Mouse (Mus musculus) bone marrow macrophage, adult 2 months (primary cell): ENCODE measurements around the gene Rpl36a. TPM values are rescaled to one million over a fixed set of nuclear protein-coding genes. Genes with fewer than 3 reads are reported as not detected.

Source experiments
- H3K27ac ChIP-seq: 2 replicates; pipeline ENCODE4 v1.5.1; 2012; ENCODE audit warnings: low read depth, low read length; ENCODE audit not compliant: insufficient read depth
- H3K4me1 ChIP-seq: 2 replicates; pipeline ENCODE4 v1.6.1; 2012; ENCODE audit warnings: low read length; ENCODE audit not compliant: control insufficient read depth, insufficient read depth
- H3K4me3 ChIP-seq: 2 replicates; pipeline ENCODE4 v1.5.1; 2012; ENCODE audit warnings: mild to moderate bottlenecking, low read length, moderate library complexity; ENCODE audit not compliant: insufficient read depth
- CTCF ChIP-seq: IDR thresholded peaks from 2 replicates; pipeline ENCODE4 v1.5.1; 2012; ENCODE audit warnings: low read depth, mild to moderate bottlenecking, low read length, moderate library complexity
- POLR2A ChIP-seq: IDR thresholded peaks from 2 replicates; pipeline ENCODE4 v1.6.1; 2012; ENCODE audit warnings: mild to moderate bottlenecking, low read depth, low read length, borderline replicate concordance
- polyA plus RNA-seq: library from polyadenylated mRNA; stranded (reverse); fragments of >200 nt; gene quantifications from 2 replicates; pipeline ENCODE4 v1.2.4, GENCODE M21; 2012; ENCODE audit not compliant: missing spikeins, insufficient read depth, insufficient read length

The Rpl36a gene
- polyA plus RNA-seq, 1 experiment, result 520 TPM

DNA sequence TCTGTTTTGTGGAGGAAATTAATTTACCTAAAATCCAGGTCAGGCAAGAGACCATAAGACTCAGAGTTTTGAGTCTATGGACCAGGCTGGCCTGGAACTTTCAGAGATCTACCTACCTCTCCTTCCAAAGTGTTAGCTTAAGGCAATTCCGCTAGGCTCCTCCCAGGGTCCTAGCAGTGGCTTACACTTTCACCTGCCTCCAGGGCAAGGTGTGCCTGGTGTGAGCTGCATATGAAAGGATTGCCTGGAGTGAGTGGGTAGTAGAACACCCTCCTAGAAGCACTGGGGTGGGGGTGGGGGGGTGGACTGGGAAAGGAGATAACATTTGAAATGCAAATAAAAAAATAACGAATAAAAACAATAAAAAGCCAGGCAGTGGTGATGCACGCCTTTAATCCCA, 36.2 kb downstream of the Rpl36a start:
- TF ChIP-seq POLR2A (no peak), CTCF (no peak)
- Histone ChIP-seq H3K27ac (no peak overlapping the region), H3K4me3 (no peak overlapping the region), H3K4me1 (no peaks in the 10 kb centered on the region)

DNA sequence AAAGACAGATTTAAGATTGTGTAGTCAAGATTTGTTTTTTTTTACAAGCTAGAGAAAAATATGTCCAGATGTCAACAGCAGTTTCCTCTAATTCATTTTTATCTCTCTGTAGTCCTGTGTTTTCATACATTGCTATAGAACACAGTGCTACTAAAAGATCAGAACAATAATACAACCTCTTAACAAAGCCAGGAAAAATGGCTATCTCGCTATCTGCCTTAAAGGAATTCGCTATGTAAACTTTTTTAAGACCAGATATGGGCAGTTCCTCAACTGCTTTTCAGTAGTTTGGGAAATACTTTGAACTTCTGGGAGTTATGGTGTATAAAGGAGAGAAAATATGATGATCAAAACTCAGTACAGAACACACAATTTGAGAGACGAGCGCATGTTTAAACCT, 37.9 kb downstream of the Rpl36a start:
- H3K4me3 ChIP-seq, result no peak overlapping the region
- TF ChIP-seq CTCF (no peak), POLR2A (no peak)
- H3K27ac ChIP-seq, result no peak overlapping the region
- H3K4me1 ChIP-seq, result no peaks in the 10 kb centered on the region

DNA sequence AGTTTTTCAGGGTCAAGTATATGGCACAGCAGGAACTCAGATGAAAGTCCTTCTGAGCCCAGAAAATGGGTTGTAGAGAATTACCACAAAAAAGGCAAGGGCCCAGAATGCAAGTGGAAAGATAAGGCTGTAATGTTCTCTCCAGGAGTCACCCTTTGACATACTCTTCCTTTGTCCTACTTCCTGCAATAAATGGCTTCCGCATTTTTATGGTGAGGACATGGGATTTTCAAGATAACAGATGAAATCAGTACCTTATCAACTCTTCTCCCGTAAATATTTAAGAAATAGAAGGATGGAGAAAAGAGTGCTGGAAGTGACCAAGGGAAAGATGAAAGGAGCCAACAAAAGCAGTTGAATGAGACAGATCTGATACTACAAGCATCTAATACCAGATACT, 42.7 kb downstream of the Rpl36a start:
- TF ChIP-seq POLR2A, result no peak
- no peak for TF ChIP-seq CTCF
- Histone ChIP-seq H3K4me1 (no peaks in the 10 kb centered on the region; the same call in 1 of the 2 replicates), H3K27ac (no peak overlapping the region), H3K4me3 (no peak overlapping the region)

DNA sequence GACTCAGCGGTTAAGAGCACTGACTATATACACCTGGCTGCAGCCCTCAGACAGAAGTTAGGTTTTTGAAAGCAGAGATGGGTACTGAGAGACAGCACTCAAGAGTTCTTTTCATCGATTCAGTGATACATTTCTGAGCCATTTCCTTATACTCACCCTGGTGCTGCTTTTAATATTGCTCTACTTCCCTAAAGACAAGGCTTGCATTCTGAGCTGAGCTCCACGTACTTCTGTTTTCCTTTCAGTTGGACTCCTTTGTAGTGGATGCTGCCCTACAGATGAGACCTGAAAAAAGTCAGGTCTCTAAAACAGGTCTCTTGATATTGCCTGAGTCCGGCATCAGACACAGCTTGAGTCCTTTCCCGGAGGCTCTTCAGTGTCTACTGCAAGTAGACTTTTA, 47.3 kb downstream of the Rpl36a start:
- TF ChIP-seq CTCF (no peak), POLR2A (no peak)

DNA sequence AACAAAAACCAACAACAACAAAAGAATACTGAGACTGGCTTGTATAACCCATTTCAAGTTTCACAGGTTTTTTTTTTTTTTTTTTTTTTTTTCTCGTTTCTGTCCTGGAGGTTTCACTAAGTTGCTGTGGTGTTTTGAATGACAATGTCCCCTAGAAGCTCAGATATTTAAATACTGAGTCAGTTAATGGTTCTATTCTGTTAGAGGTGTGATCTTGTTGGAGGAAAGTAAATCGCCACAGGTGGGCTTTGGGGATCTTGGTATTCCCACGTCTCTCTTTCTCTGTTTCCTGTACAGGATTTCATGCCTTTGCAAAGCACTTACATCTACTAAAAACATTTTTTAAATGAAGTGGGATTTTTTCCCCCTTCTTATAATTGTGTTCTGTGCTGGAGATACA, 49.7 kb downstream of the Rpl36a start:
- Histone ChIP-seq H3K27ac (no peak overlapping the region), H3K4me3 (no peak overlapping the region), H3K4me1 (peaks cover 2% of the 10 kb centered on the region; the same call in 1 of the 2 replicates)
- no peak for TF ChIP-seq CTCF
- no peak for TF ChIP-seq POLR2A

More for the DNA sequence above, 47.3 kb downstream of the Rpl36a start:
- H3K27ac ChIP-seq, result no peak overlapping the region
- peaks cover 2% of the 10 kb centered on the region; the same call in 1 of the 2 replicates for H3K4me1 ChIP-seq
- H3K4me3 ChIP-seq, result no peak overlapping the region

DNA sequence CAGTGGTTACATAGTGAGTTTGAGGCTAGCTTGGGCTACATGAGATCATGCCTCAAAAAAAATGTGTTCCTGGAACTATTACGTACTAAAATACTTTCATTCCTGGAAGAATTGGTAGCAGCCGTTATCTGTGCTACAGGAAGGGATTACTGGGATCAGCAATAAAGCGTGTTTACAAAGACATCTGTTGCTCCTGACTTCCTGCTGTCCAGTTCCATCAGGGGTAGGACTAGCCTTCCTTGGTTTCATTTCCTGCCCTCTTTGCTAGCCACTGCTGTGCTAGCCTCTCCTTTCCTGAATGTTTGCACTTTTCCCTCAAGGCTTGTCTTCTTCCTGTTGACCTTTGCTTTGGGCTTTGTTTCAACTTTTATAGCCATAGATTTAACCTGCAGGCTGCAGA, 50.4 kb downstream of the Rpl36a start:
- Histone ChIP-seq H3K27ac (no peak overlapping the region), H3K4me3 (no peak overlapping the region), H3K4me1 (peaks cover 2% of the 10 kb centered on the region; the same call in 1 of the 2 replicates)
- TF ChIP-seq CTCF (no peak), POLR2A (no peak)

Other genes with a start within 250 kb of the Rpl36a start
- 0.15 and 0.23 TPM in 2 replicates for gene Drp2, start 181.1 kb upstream of the Rpl36a start, polyA plus RNA-seq
- gene Taf7l, start 109.2 kb upstream of the Rpl36a start, polyA plus RNA-seq, result not detected in 2 replicates
- gene Timm8a1, start 43.8 kb upstream of the Rpl36a start, polyA plus RNA-seq, result 6.9 and 7.4 TPM in 2 replicates
- 73.8 and 74.3 TPM in 2 replicates for gene Btk, start 2.1 kb upstream of the Rpl36a start, polyA plus RNA-seq
- gene Gla, start 15.5 kb downstream of the Rpl36a start, polyA plus RNA-seq, result 50.1 and 57.5 TPM in 2 replicates
- gene Hnrnph2, start 15.5 kb downstream of the Rpl36a start, polyA plus RNA-seq, result 105 TPM in 2 replicates
- gene Armcx4, start 100.9 kb downstream of the Rpl36a start, polyA plus RNA-seq, result 0.09 TPM in 1 of 2 replicates, not detected in the other
- gene Armcx1, start 132.3 kb downstream of the Rpl36a start, polyA plus RNA-seq, result 0.77 TPM in 1 of 2 replicates, not detected in the other
- 1.3 and 1.9 TPM in 2 replicates for gene Armcx6, start 165.8 kb downstream of the Rpl36a start, polyA plus RNA-seq
- 34.4 and 40.6 TPM in 2 replicates for gene Armcx3, start 170.9 kb downstream of the Rpl36a start, polyA plus RNA-seq
- gene Armcx2, start 223.6 kb downstream of the Rpl36a start, polyA plus RNA-seq, result 0.63 and 0.64 TPM in 2 replicates